Mouse (Mus musculus): ENCODE results near the gene Myh13. TPM values are rescaled to one million over a fixed set of nuclear protein-coding genes. Genes with fewer than 3 reads are reported as not detected.

The Myh13 gene
- polyA plus RNA-seq, 1 experiment from 2014 or later, result not detected

Other genes with a start within 250 kb of the Myh13 start
- gene Myh3, start 243.4 kb upstream of the Myh13 start, polyA plus RNA-seq (2014; fragmentation: Nextera tagmentation; extraction: Ambion mirVana), result 0.20 TPM in 1 of 2 replicates, not detected in the other
- gene Myh2, start 150.6 kb upstream of the Myh13 start, polyA plus RNA-seq (2014; fragmentation: Nextera tagmentation; extraction: Ambion mirVana), result not detected in 2 replicates
- 0.13 and 0.17 TPM in 2 replicates for gene Myh1, start 121.6 kb upstream of the Myh13 start, polyA plus RNA-seq (2014; fragmentation: Nextera tagmentation; extraction: Ambion mirVana)
- 0.04 TPM in 1 of 2 replicates, not detected in the other for gene Myh4, start 83.6 kb upstream of the Myh13 start, polyA plus RNA-seq (2014; fragmentation: Nextera tagmentation; extraction: Ambion mirVana)
- gene Myh8, start 44.5 kb upstream of the Myh13 start, polyA plus RNA-seq (2014; fragmentation: Nextera tagmentation; extraction: Ambion mirVana), result 0.38 and 0.70 TPM in 2 replicates
- gene Gas7, start 133.8 kb downstream of the Myh13 start, polyA plus RNA-seq (2014; fragmentation: Nextera tagmentation; extraction: Ambion mirVana), result 15.2 and 15.6 TPM in 2 replicates